Mouse (Mus musculus) E14TG2a.4 (cell line): ENCODE measurements at regions not wholly inside any gene's neighbourhood (a gene's known extent, or its start where the extent isn't known, plus 50 kb on each side); places are given as distances from the start of the nearest gene placed in this dataset.
"Not testable (repeated sequence)": the region's sequence is repeated elsewhere in the genome, so short reads cannot be mapped to it uniquely, and the experiment has no call there.

Experiments
- CTCF ChIP-seq: conservative IDR thresholded peaks from 2 replicates; pipeline ENCODE4 v1.5.1; 2014; ENCODE audit warnings: low read length
- NANOG ChIP-seq: IDR thresholded peaks from 2 replicates; pipeline ENCODE4 v1.6.1; 2014; ENCODE audit warnings: borderline replicate concordance, low read length, mixed read lengths
- POU5F1 ChIP-seq: IDR thresholded peaks from 2 replicates; pipeline ENCODE4 v1.6.1; 2014; ENCODE audit warnings: low read length, borderline replicate concordance

- not testable (repeated sequence) for TF ChIP-seq CTCF, NANOG, POU5F1
These were observed 81.3 kb upstream of the Akt3 start for GRCm38 (mm10) chr1:177339207-177339787.
